Mouse (Mus musculus): ENCODE measurements around the gene Pard6a.

The Pard6a gene

GRCm38 (mm10) chr8:105700966-105701824 is at the start of gene Pard6a, which contains the start of gene Acd:
Gene Pard6a (plus strand): TSS chr8:105701148.
Gene Acd (minus strand): TSS chr8:105701102.
- peak; percentile 94 for DNase-seq (ENCODE audit: low spot score)

- peak; percentile 60 for DNase-seq (ENCODE audit: low spot score)
These were observed 43.3 kb upstream of the Pard6a start for GRCm38 (mm10) chr8:105657641-105658040.

- DNase-seq (ENCODE audit: low spot score), result no peak
These were observed 39.8 kb upstream of the Pard6a start for GRCm38 (mm10) chr8:105661167-105661566.

GRCm38 (mm10) chr8:105677891-105678290 is 23.1 kb upstream of the Pard6a start:
- DNase-seq (ENCODE audit: low spot score), result no peak

DNA sequence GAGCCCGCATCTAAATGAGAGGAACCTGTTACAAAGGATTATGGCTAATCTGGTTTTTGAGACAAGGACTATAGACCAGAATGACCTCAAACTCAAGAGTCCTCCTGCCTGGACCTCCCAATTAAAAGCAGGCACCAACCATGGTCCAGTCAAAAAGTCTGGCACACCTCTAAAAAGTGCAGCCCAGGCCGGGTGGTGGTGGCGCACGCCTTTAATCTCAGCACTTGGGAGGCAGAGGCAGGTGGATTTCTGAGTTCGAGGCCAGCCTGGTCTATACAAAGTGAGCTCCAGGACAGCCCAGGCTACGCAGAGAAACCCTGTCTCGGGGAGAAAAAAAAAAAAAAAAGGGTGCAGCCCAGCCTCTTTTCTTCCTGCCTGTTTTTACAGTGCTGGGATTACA is 15.6 kb upstream of the Pard6a start:
- no peak for DNase-seq (ENCODE audit: low spot score)

DNA sequence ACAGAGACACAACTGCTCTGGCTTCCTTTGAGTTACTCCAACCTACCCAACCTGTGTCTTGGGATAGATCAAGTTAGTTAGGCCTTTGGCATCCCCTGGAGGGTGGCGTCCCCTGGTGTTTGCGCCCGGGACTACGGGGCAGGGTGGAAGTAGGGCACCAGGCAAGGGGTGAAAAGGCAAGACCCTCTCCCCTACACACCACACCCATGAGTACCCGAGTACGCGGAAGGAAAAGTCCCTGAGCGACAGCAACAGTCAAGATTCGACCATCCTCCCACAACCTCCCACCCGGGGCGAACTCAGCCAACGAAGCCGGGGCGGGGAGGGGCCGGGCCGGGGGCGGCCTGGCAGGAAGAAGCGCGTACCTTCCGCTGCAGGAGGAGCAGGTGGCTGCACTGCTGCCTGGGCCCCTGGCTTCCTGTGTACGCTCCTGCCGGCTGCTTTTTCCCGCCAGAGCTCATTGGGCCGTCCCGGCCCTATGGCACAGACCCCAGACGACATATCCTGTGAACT is 15.1 kb upstream of the Pard6a start, which contains the start of gene Carmil2:
Gene Carmil2 (plus strand): TSS at position 479 of the 513 bp plus-strand sequence.
- no peak for DNase-seq (ENCODE audit: low spot score)

GRCm38 (mm10) chr8:105686551-105686950 is 14.4 kb upstream of the Pard6a start:
- no peak for DNase-seq (ENCODE audit: low spot score)

GRCm38 (mm10) chr8:105687512-105687911 is 13.4 kb upstream of the Pard6a start:
- DNase-seq (ENCODE audit: low spot score), result no peak

DNA sequence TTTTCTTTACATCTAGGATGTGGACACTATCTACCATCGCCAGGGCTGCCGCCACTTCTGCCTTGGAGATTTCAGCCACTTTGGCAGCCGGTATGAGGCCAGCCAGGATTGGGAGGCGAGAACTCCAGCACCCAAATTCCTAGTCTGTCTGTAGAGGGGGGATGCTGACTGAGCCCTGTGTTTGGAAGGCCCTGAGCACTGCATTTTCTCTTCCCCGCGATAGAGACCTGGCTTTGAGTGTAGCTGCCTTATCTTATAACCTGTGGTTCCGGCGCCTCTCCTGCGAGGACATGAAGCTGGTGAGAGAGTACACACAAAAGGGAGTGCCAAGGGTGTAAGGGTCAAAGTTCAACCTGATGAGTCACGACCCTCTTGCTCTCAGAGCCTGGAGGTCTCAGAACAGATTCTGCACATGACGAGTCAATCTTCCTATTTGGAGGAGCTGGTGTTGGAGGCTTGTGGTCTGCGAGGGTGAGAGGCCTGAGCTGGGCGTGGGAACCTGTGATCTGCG is 12.7 kb upstream of the Pard6a start:
- no peak for DNase-seq (ENCODE audit: low spot score)

DNA sequence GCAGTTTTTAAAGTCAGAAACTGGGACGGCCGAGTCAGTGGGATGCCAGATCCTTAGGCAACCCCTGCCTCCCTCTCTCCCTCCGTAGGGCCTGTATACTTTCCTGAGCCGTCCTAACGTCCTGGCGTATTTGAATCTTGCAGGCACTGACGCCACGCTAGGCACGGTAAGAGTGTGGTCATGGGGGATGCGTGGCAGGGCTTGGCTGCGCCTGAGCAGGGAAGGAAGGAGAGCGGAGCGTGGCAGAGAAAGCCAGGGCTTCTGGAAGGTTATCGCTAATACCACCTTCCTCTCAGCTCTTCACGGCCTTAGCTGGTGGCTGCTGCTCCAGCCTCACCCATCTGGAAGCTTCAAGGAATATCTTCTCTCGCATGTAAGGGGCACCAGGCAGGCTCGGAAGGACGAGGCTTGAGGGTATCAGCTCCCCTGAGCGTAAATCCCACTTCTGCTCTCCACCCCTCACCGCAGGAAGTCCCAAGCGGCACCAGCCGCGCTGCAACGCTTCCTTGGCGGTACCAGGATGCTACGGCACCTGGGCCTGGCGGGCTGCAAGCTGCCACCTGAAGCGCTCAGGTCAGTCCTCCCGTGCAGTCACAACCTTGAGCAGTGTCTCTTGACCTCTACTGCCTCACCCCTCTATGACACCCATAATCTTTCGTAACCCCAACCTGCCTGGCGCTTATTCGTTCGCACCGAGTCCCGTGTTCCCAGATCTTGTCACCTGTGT is 11.5 kb upstream of the Pard6a start:
- DNase-seq (ENCODE audit: low spot score), result no peak

GRCm38 (mm10) chr8:105689983-105690360 is 11.0 kb upstream of the Pard6a start:
- no peak for DNase-seq (ENCODE audit: low spot score)

DNA sequence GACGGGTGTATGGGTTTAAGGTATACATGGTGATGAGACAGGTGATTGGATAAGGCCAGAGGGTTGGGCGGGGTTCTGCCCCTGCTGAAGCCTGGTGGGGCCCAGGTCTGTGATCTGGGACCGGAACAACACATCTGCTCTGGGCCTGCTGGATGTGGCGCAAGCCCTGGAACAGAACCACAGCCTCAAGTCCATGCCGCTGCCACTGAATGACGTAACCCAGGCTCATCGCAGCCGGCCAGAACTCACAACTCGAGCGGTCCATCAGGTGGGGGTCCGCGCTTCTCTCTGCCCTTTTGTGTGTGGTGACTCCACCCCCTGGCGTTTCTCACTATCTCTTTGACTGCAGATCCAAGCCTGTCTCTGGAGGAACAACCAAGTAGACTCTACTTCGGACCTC is 10.0 kb upstream of the Pard6a start:
- DNase-seq (ENCODE audit: low spot score), result no peak

GRCm38 (mm10) chr8:105692449-105693182 is 8.3 kb upstream of the Pard6a start:
- no peak for DNase-seq (ENCODE audit: low spot score)

GRCm38 (mm10) chr8:105693648-105694047 is 7.3 kb upstream of the Pard6a start:
- no peak for DNase-seq (ENCODE audit: low spot score)

DNA sequence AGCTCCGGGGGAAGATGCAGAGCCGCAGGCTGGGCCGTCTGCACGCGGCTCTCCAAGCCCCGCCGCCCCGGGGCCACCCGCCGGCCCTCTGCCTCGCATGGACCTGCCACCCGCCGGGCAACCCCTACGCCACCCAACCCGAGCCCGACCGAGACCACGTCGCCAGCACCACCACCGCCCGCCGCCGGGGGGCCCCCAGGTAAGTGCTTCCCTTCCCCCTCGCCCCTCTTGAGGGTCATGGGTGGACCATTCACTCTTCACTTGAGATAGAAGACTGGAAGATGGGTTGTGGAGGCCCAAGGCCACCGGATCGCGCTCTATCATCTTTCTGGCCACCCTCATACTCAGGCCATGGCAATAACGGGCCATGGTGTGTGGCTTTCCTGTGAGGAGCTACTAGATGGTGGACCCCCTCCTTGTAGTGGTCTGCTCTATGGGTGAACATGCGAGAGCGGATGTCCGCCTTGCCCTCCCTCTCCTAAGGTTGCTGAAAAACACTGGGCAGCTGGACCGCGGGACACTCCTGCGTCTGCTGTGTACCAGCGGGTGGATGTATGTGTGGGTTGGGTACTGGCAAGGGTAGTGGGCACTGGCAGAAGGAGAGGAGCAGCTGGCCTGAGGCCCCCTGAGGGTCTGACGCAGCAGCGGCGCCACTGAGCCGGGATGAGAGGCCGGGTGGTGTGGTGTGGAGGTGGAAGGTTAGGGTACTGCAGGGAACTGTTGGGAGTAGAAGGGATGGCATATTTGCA is 6.7 kb upstream of the Pard6a start:
- DNase-seq (ENCODE audit: low spot score), result no peak

DNA sequence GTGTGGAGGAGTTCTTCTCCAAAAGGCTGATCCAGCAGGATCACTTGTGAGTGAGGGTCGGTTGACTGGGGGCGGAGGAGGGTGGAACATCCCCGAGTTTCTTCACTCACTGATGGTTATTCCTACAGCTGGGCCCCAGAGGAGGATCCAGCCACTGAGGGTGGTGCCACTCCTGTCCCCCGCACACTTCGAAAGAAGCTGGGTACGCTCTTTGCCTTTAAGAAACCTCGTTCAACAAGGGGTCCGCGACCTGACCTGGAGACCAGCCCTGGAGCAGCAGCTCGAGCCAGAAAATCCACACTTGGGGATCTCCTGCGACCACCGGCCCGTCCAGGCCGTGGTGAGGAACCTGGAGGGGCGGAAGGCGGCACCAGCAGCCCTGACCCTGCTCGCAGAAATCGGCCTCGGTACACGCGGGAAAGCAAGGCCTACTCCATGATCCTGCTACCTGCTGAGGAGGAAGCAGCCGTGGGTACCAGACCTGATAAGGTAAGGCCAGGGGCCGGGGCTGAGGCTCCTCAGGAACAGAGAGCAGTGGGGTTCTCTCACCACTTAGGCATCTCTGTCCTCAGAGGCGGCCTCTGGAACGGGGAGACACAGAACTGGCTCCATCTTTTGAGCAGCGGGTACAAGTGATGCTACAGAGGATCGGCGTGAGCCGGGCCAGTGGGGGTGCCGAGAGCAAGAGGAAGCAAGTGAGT is 5.7 kb upstream of the Pard6a start:
- DNase-seq (ENCODE audit: low spot score), result no peak

DNA sequence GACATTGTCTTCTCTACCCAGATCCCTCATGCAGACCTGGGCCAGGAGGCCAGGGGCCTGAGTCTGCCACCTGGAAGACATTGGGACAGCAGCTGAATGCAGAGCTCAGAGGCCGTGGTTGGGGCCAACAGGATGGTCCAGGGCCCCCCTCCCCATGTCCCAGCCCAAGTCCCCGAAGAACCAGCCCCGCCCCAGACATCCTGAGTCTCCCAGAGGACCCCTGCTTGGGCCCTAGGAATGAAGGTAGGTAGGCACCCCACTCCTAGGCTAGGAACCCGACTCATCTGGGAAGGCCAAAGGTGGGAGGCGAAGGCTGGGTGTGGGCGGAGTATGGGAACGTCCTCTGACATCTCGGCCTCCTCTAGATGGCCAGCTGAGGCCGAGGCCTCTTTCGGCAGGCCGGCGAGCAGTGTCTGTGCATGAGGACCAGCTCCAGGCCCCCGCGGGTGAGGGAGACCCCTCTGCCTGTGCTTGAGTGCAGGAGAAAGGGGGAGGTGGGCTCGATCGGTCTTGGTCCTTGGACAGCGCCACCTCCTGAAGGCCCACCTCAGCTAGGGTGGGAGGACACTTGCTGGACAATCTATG is 3.7 kb upstream of the Pard6a start:
- no peak for DNase-seq (ENCODE audit: low spot score)

DNA sequence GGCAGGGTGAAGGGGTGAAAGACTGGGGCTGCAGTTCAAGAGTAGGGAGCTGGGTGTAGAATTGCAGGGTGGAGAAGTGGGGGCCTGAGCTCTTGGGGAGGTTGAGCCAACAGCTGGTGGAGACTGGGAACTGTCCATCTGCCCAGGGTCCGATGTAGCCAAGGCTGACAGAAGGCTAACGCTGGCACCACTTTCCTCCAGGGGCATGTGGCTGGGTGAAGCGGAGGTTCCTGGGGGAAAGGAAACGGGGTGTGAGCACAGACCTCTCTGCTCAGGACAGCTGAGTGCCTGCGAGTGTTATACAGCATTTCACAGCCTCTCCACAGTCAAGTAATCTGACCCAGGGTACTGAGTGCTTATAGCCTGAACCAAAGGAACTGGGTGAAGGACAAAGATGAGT is 2.2 kb upstream of the Pard6a start:
- DNase-seq (ENCODE audit: low spot score), result no peak

GRCm38 (mm10) chr8:105699488-105700215 is 1.3 kb upstream of the Pard6a start:
- DNase-seq (ENCODE audit: low spot score), result no peak

- no peak for DNase-seq (ENCODE audit: low spot score)
These were observed 382 bp upstream of the Pard6a start for GRCm38 (mm10) chr8:105700566-105700965.

All from testis, postnatal 14 days (tissue).